Mouse (Mus musculus) megakaryocyte, embryonic 14.5 days (primary cell): ENCODE measurements around the gene Cenpn. TPM values are rescaled to one million over a fixed set of nuclear protein-coding genes. Genes with fewer than 3 reads are reported as not detected.

ENCODE experiments used
- H3K27me3 ChIP-seq: replicated peaks from 2 replicates; pipeline ENCODE3; 2012; ENCODE audit warnings: inconsistent platforms
- H3K36me3 ChIP-seq: replicated peaks from 2 replicates; pipeline ENCODE3; 2012; ENCODE audit warnings: low read length, inconsistent platforms, mixed read lengths
- H3K4me1 ChIP-seq: 2 replicates; pipeline ENCODE4 v1.6.1; 2012; ENCODE audit warnings: inconsistent platforms
- H3K4me3 ChIP-seq: replicated peaks from 2 replicates; pipeline ENCODE3; 2012; ENCODE audit warnings: moderate library complexity, mild to moderate bottlenecking, inconsistent platforms
- H3K9me3 ChIP-seq: 2 replicates; pipeline ENCODE4 v1.6.1; 2012; ENCODE audit warnings: inconsistent platforms
- FLI1 ChIP-seq: IDR thresholded peaks from 2 replicates; pipeline ENCODE4 v1.6.1; 2012; ENCODE audit warnings: low read length, inconsistent platforms, mixed read lengths
- GATA1 ChIP-seq: IDR thresholded peaks from 3 replicates; pipeline ENCODE4 v1.6.1; 2012; ENCODE audit warnings: mixed read lengths, low read length, inconsistent platforms, borderline replicate concordance
- polyA plus RNA-seq: library from polyadenylated mRNA; stranded (reverse); fragments of >175 nt; gene quantifications from 2 replicates; pipeline ENCODE4 v1.2.3, GENCODE M21; 2012; ENCODE audit warnings: low replicate concordance; ENCODE audit not compliant: insufficient read depth

Gene Cenpn
- polyA plus RNA-seq, 1 experiment: 3.4 TPM

- Histone ChIP-seq H3K36me3 (peaks cover 52% of the 10 kb centered on the region), H3K9me3 (no peaks in the 10 kb centered on the region), H3K4me3 (no peak overlapping the region), H3K4me1 (peaks cover 30% of the 10 kb centered on the region), H3K27me3 (no peaks in the 10 kb centered on the region)
- TF ChIP-seq FLI1: no peak
- TF ChIP-seq GATA1: no peak
Observed at GRCm38 (mm10) chr8:116989842-116990241, 68.3 kb downstream of the Cenpn start.

Other genes with a start within 250 kb of the Cenpn start
- gene Cdyl2, start 188.7 kb upstream of the Cenpn start, polyA plus RNA-seq: 1.1 TPM in 1 of 2 replicates, not detected in the other
- 36.1 TPM in 1 of 2 replicates, not detected in the other for gene Cmc2, start 275 bp upstream of the Cenpn start, polyA plus RNA-seq
- gene Atmin, start 21.7 kb downstream of the Cenpn start, polyA plus RNA-seq: 0.95 and 2.5 TPM in 2 replicates
- 1.8 and 2.0 TPM in 2 replicates for gene 1700030J22Rik, start 57.2 kb downstream of the Cenpn start, polyA plus RNA-seq
- gene Gcsh, start 71.8 kb downstream of the Cenpn start, polyA plus RNA-seq: 1.6 and 4.9 TPM in 2 replicates
- gene Pkd1l2, start 160.7 kb downstream of the Cenpn start, polyA plus RNA-seq: 0.63 TPM in 1 of 2 replicates, not detected in the other
- 0.30 TPM in 1 of 2 replicates, not detected in the other for gene Bco1, start 174.1 kb downstream of the Cenpn start, polyA plus RNA-seq
- gene Gan, start 236.4 kb downstream of the Cenpn start, polyA plus RNA-seq: 1.7 and 2.1 TPM in 2 replicates